Mouse (Mus musculus) cerebellum, postnatal 10 days (tissue): ENCODE results near the gene Cmtm4.
A peak's percentile ranks its signal among the peaks of the same experiment; 100 is the strongest.

ENCODE experiments used
- DNase-seq, 2 experiments: peaks; one replicate each; pipeline ENCODE4 v3.0.0; 2021; ENCODE audit warnings: mixed read lengths in 2 of 2

Gene Cmtm4

DNA sequence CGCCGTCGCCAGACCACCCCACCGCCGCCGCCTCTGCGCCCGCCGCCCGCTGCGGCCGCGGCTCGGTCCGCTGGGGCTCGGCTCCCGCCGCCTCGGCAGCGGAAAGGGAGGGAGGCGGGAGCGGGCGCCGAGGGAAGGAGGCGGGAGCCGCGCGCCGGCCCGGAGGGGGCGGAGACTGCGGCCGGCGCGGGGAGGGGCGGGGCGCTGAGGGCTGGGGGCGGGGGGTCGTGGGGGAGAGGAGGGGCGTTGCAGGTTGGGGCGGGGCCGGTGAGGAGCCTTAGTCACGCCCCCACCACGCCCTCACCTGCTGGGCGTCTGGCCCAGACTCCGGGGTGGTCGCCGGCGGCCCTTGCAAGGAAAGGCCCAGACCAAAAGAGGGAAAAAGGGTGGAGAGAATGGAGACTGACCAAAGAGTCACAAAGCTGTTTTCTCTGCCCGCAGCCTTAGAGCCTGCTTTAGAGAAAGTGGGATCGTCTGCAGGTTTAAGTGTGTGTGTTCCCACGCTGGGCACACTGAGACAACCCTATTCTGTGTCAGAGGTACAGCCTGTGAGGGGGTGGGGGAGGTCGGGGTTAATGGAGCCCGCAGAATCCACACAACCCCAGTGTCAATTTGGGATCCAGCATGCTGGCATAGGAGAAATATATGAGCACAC, at the start of gene Cmtm4:
Cmtm4 (minus strand) TSS at position 105 of the 655 bp plus-strand sequence.
- DNase-seq, result peak; percentile 84 to 90

DNA sequence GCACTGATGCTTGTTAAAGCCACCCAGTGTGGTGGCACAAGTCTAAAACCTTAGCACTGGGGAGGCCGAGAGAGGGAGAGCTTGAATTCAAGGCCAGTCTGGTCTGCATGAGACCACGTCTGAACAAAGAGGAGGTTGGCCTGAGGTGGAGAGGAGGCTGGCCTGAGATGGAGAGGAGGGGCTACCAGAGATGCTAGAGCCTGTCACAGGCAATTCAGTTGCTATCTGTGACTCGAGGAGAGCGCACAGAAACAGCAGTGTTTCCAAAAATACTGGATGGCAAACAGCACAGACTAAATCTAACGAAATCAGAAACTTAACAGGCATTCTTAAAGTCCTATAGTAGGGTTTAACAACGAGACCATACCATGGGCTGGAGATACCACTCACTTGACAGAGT, 49.6 kb upstream of the Cmtm4 start:
- no peak for DNase-seq

DNA sequence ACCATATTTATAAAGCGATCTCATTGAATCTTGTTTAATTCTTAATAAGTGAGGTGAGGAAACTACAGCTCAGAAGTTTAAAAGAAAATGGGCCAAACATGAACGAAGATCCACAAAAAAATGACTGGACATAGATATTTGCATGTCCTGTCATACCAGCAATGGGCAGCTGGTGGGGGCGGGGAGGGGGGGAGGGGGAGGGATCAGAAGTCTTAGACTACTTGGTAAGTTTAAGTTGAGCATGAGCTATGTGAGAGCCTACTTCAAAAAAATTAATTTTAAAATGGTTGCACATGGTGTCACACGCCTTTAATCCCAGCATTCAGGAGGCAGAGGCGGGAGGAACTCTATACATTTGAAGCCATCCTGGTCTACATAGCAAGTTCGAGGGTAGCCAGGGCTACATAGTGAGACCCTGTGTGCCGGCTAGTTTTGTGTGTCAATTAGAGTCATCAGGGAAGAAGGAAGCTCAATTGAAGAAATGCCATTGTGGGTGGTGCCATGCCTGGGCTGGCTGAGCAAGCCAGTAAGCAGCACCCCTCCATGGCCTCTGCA, 47.6 kb upstream of the Cmtm4 start:
- DNase-seq, result no peak

DNA sequence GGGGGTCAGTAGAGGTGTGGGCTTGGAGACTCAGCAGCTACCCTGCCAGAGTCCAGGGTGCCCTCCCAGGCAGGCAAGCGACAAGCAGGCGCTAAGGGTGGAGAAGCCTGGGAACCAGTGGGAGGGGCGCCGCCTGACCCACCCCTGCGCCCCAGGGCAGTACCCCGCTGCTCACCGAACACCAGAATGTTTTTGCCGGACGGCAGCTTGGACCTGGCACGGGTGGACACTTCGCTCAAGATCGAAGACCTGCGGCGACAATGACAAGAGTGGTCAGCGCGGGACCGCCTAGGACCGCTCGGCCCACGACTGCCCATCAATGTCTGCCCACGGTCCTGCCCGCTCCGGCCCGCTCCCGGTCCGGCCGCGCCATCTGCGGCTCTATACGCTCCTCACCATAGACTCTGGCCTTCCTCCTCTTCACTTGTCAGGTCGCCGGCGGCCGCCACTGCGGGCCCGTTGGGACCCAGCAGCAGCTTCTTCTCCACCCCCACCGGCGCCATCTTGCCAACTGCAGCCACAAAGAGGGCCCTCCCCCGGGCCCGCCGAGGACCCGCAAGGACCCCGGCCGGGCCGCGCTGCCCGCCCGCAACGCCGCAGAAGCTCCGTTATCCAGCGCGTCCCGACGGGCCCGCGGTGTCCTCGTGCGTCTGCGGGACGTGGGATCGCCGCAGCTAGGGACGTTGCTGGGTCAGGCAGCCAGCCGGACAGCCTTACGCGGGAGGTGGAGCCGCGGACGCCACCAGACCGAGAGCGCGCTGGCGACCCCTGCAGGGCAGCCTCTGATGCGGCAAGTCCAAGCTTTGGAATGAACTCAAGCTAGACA, 46.9 kb upstream of the Cmtm4 start, which contains the start of gene Dync1li2:
Dync1li2 (minus strand) TSS at position 749 of the 826 bp plus-strand sequence.
- peak; percentile 97 to 98 for DNase-seq

DNA sequence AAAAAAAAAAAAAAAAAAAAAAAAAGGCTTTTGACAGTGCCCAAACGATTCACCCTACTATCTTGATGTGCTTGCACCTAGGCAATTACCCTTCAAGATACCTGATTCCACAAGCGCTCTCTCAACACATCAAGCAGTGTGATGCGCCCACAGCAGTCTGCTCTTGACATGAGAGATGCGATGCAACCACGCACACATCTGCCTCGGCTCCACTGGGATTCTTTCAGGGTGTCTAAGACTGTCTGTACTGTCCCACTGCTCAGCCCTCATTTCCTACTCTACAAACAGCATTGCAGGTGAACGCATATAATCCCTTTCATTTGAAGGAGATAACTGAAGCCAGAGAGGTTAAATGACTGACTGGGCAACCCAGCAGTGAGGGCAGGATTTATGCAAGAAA, 46.0 kb upstream of the Cmtm4 start:
- no peak for DNase-seq

DNA sequence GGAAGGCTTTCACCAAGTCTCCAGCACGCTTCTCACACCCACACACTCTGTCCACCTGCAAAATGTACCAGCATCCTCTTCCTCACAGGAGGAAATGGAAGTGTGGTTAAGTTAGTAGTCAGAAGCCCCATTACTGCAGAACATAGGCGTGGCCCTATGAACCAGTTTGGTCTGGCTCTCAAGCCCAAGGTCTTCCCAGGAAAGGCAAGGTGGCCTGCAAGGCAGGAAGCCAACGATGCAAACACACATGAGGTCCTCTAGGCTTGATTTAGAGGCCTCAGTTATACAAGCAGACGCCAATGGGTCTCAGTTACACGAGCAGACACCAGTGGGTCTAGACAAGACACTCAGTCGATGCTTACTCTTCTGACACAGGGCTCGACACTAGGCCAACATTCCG, 43.9 kb upstream of the Cmtm4 start:
- DNase-seq, result no peak

DNA sequence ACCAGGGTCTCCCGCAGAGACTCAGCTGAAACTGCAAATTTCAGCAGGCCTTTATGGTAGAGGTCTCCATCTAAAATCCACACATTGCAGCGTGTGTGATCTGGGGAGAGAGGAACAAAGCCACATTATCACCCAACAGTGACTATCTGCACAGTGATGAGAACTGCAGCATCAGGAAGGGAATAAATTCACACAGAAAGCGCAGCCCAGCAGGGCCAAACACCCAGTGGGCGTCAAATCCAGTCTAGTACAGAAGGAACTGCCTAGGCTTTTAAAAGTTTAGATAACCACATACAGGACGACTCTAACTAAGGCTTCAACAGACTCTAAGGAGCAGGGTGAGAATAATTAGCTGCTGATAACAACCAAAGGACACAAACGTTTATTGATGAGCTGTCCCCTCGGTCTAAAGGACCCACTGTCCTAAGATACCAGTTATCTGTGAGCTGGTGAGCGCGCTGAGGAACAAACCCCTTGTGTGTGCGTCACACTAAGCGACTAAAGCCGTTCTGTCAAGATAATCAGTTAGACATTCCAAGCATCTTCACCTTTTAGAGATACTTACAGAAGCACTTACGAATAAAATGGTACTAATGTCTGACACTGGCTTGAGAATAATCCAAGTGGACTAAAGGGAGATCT, 42.0 kb upstream of the Cmtm4 start:
- DNase-seq, result no peak

DNA sequence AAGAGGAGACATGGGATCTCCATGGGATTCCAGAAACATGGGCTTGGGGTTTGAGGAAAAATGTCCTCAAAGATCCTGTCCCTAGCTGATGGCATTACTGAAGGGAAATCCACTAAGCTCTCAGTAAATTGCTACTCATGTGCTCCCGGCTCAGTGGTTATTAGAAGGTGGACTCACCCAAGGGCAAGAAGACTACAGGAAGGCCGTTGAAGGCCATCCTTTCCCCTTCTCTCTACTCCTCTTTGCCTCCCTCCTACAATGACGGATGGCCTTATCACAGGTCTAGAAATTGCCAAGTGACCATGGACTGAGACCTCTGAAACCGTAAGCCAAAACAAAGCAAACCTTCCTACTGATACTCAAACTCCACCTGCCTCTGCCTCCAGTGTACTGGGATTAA, 41.0 kb upstream of the Cmtm4 start:
- no peak for DNase-seq

DNA sequence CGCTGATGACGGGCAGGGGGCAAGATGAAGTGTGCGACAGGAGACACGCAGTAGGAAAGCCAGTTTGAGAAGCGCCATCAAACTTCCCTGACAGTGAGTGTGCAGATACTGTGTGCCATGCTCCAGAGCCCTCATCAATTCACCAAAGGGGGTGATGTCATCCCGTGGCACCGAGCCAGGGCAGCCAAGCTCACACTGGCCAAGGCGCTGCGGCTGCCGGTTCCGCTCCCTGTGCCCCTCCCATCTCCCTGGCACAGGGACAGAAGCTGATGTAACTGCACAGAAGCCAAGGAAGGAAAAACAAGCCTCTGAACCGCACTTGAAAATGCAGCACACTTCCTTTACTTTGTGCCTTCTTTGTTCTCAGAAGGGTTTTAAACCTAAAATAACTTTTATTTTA, 40.4 kb upstream of the Cmtm4 start:
- DNase-seq, result peak; percentile 100

DNA sequence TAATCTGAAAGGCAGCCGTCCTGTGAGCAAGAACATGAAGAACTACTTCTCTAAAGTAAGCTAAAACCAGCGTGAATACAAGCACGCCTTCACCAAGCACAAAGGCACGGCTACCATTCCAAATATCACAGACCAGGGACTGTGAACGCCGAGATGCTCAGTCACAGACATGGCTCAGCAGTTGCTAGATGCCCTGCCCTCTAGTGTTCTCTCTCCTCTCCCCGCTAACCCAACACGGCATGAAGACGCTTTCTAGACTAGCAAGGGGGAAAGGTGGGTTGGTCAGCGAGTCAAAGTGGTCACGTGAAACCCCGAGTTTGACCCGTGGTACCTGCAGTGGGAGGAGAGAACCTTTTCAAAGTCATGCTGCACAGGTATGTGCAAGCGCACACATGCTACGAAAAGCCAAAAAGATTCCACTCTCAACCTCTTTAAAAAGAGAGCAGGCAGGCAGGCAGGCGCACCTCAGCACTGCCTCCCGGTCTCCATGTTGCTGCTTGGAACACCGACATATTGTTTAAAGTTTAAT, 39.3 kb upstream of the Cmtm4 start:
- peak; percentile 49 to 56 for DNase-seq

DNA sequence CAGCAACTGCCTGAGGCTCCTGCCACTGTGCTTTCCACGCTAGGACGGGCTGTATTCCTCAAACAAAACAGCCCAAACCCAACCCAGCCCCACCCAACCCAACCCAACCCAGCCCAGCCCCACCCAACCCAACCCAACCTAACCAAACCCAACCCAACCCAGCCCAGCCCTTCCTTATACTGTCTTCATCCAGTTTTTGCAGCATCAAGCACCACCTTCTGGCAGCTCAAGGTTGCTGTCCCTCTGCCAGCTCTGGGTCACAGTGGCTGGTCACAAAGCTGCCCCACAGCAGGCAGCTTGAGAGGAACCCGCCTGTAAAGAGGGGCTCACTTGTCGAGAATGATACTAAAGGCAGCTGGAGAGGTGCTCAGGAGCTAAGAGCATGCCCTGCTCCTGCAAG, 38.7 kb upstream of the Cmtm4 start:
- DNase-seq, result peak; percentile 74 to 76

DNA sequence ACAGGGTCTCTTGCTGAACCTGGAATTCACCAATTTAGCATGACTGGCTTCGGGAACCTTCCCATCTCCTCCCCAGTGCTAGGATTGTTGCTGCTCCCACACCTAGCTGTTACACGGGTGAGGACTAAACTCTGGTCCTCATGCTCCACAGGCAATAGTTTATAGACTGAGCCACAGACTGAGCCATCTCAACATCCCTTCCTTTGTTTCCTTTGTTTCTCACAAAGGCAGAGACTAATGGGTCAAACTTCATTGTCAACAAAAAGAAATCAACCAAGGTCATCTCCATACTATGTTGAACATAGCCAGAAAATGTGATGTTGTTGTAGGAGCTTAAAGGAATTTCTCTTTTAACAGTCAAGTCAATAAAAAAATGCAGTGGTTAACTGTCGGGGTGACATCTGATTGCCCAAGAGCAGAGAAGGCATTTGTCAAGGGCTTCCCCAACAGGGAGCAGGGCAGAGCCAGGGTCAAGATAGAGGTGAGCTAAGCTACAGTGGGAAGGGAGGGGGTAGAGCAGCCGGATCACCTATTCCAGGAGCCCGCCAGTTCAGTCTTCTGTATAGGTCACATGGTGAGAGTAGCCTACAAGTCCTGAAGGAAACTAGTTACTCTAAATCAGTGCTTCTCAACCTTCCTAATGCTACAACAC, 37.7 kb upstream of the Cmtm4 start:
- no peak for DNase-seq

DNA sequence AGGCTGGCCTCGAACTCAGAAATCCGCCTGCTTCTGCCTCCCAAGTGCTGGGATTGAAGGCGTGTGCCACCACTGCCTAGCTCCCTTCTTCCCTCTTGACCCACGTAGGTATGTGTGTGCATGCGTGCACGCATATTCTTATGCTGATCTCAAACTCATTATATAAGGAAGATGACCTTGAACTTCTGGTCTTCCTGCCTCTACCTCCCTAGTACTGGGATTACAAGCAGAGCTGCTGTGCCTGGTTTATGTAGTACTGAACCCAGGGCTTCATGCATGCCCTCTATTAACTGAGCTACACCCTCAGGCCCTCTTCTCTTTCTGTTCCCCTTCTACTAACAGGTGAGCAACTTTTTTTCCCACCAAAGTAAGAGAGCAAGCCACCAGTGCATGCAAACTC, 37.0 kb upstream of the Cmtm4 start:
- no peak for DNase-seq

DNA sequence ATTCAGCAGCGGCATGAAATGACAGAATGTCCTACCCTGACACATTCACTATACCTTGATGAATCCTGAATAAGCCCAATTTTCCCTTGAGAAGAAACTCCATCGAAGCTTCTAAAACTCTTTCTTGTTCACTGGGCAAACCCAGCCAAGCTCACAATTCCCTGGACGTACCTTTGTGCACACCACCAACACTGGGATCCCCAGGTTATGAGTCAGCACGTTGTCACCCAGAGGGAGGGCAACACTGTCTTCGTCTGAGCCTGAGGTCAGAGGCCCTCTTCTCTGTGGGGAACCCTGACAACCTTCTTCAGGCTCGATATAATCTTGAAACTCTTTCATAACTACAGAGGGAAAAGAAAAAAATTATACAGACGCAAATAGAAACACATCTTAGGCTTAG, 34.6 kb upstream of the Cmtm4 start:
- DNase-seq, result no peak

DNA sequence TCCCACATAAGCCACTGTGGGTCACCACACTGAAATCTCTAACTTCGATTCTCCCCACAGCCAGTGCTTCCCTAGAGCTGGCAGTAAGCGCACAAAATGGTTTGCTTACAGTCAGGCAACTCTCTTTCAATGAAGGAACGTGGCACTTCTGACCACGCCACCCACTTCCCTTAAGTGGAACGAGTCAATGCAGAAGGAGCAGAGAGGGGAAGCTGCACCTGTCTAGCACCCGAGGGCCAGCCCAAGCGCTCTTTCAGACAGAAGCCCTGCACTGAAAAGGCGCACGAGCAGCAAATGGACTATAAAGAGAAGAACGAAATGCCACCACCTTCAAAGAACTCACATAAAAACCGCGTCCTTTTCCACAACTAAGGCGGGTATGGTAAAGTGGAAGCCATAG, 32.1 kb upstream of the Cmtm4 start:
- no peak for DNase-seq

DNA sequence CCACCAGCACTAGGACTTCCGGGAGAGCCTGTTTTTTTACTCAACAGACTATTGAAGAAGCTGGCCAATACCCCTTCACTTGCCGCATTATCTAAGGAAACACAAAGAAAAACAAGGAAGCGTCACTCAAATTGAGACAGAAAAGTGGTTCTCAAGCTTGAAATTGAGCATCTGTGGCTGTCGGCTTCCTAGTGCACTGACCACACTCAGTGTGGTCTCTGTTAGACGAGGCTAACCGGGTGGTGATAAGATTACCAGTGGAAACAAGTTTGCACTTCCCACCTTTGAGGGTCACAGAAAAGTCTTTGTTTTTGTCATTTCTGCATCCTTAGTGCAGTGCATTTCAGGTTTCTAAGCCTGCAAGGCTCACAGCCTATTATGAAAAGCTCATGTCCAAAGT, 26.7 kb upstream of the Cmtm4 start:
- DNase-seq, result no peak

DNA sequence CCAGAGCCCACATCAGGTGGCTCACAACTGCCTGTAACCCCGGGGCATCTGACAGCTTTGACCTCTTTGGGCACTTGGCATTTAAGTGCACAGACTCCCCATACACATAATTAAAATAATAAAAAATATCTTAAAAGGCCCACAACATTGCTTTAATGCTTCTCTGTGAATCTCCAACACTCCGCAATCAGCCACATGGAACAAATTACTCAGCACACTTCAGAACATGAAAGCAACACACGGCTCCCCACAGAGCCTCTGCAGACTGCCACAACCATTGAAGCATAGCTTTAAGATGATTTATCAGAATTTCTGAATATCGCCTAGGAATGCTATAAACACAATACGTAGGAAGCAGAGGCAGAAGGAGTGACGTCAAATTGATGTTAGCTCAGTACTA, 20.4 kb upstream of the Cmtm4 start:
- DNase-seq, result no peak

DNA sequence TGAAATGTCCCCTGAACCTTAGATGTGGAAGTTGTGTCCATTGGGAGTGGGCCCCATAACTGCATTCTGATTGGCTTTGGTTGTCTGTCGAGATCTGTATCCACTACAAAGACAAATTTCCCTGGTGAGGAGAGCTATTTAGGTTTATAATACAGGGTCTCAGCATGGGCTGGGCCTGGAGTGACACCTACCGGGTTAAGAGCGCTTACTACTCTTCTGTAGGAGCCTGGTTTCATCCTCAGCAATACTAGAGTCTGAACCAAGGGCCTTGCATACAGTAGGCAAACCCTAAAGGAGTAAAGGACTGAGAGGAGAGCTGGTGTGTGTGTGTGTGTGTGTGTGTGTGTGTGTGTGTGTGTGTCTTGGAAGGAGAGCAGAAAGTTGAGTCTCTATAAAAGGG, 18.6 kb upstream of the Cmtm4 start:
- DNase-seq, result no peak

DNA sequence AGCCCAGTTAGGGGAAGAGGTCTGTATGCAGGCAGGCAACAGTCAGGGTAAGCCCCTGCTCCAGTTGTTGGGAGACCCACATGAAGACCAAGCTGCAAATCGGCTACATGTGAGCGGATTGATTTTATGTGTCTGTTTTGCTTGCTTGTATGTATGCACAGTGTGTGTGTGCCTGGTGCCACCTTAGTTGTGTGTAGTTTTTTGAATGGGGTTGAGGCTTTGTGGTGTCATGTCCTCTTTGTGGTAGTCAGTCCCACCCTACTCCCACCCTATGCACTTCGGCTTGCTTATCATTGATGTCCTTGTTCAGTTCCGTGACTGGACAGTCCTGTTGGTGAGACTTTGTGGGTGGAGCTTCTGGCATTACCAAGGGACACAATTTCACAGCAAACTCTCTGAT, 18.2 kb upstream of the Cmtm4 start:
- DNase-seq, result no peak

DNA sequence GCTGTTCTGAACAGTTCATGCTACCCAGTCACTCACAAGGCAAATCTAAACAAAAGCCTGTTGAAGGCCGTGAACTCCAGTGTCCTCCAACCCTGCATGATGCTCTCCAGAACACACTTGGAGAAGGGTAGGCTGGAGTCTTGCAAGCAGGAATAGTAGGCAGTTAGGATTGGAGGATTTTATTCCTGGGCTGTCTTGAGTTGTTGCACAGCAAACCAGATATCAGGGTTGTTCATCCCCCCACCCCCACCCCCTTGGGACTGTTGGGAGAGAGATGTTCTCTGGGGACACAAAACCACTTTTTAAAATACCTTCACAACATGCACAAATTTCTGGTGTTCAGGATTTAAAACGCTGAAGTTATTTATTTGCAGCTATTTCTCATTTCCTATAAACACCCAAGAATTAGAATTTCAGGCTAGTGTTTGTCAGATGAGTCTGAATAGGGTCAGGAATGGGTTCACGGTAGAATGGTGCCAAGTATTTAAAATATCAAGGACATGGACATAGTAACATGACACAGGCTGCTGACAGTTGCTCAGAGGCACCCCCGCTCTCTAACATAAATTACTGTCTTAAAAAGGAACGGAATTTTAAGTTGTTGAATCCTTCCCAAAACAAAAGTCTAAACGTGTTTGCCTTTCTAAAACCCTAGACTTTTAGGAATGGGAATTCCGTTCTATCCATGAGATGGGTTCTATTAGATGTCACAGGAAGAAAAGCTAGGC, 17.4 kb upstream of the Cmtm4 start:
- no peak for DNase-seq

DNA sequence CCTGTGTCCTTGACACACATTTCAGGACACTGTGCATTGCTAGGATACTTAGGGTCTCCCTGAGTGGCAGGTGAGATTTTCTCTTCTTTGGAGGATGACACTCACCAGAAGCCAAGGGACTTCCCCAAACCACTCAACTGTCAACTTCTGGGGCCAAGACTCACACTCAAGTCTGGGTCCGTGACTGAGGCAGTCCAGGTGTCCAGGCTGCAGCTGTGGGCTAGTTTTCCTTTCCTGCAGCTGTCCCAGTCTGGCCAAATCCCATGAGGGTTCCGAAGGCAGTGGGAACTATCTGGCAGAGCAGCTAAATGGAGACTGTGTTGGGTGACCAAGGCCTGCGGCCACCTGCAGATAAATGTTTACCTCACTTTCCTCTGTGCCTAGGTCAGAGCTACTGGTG, 16.4 kb upstream of the Cmtm4 start:
- DNase-seq, result no peak

DNA sequence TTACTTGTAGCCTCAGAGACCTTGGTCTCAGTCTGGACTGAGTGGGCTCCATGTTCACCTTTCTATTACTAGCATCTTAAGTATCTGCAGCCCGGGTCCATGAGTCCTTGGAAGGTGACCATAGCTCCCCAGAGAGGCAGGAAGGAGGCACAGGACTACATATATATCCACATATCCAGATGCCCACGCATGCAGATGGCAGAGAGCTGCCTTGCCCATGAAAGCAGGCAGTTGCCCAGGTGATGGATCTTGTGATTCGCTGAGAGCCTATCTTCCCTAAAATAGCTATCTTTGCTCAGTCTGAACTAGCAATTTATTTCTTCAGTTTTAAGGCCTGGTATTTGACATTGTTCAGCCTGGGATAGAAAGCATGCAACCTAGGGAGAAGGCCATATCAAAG, 15.9 kb upstream of the Cmtm4 start:
- no peak for DNase-seq
